Mouse (Mus musculus) adrenal gland, postnatal 25 days (tissue): Measurements from ENCODE around the gene BC100530. TPM values are rescaled to one million over a fixed set of nuclear protein-coding genes. Genes with fewer than 3 reads are reported as not detected.
"Not testable (repeated sequence)": the region's sequence is repeated elsewhere in the genome, so short reads cannot be mapped to it uniquely, and the experiment has no call there.

Source experiments
- DNase-seq: peaks from one replicate; pipeline ENCODE4 v3.0.0; 2021; ENCODE audit warnings: mixed read lengths
- long read RNA-seq: library from polyadenylated mRNA; stranded (forward); transcript quantifications from one replicate; pipeline ENCODE4 v2.0.0, GENCODE M21; 2021
- total RNA-seq: library from RNA; stranded (reverse); gene quantifications from 2 replicates; pipeline ENCODE4 v1.2.3, GENCODE M21; 2021

Gene BC100530
- total RNA-seq = not detected in 2 replicates
- long read RNA-seq = 0 reads

GRCm38 (mm10) chr16:36367648-36368047 is at the start of gene BC100530:
Gene BC100530 (minus strand): TSS chr16:36367748.
- DNase-seq = not testable (repeated sequence)

GRCm38 (mm10) chr16:36408357-36408756 is 40.8 kb upstream of the BC100530 start, which contains the start of gene Stfa2:
Gene Stfa2 (minus strand): TSS chr16:36408457.
- DNase-seq = no peak

GRCm38 (mm10) chr16:36389060-36389459 is 21.5 kb upstream of the BC100530 start:
- DNase-seq = no peak

GRCm38 (mm10) chr16:36337171-36337570 is 30.4 kb downstream of the BC100530 start:
- no peak for DNase-seq

GRCm38 (mm10) chr16:36334232-36334631 is 33.3 kb downstream of the BC100530 start, which contains the start of gene BC117090:
Gene BC117090 (minus strand): TSS chr16:36334332.
- DNase-seq = no peak

GRCm38 (mm10) chr16:36319286-36319685 is 48.3 kb downstream of the BC100530 start:
- DNase-seq = no peak

GRCm38 (mm10) chr16:36316111-36316510 is 51.4 kb downstream of the BC100530 start:
- not testable (repeated sequence) for DNase-seq

Other genes with a start within 250 kb of the BC100530 start
- not detected in 2 replicates for gene Csta1, start 236.5 kb downstream of the BC100530 start, total RNA-seq
- gene Stfa2l1, start 210.9 kb downstream of the BC100530 start, total RNA-seq = not detected in 2 replicates
- not detected in 2 replicates for gene Gm5483, start 183.5 kb downstream of the BC100530 start, total RNA-seq
- gene Gm5416, start 157.3 kb downstream of the BC100530 start, total RNA-seq = not detected in 2 replicates
- gene 2010005H15Rik, start 146.3 kb downstream of the BC100530 start, total RNA-seq = 1.1 TPM in 1 of 2 replicates, not detected in the other
- gene Stfa1, start 90.8 kb downstream of the BC100530 start, total RNA-seq = not detected in 2 replicates
- not detected in 2 replicates for gene BC117090, start 33.4 kb downstream of the BC100530 start, total RNA-seq
- not detected in 2 replicates for gene Stfa2, start 40.7 kb upstream of the BC100530 start, total RNA-seq
- not detected in 2 replicates for gene Stfa3, start 87.6 kb upstream of the BC100530 start, total RNA-seq
- not detected in 2 replicates for gene Casr, start 194.4 kb upstream of the BC100530 start, total RNA-seq